ENCODE assay signal across 8 mouse cellular contexts in genomic region chr2:151605437-151605987, GRCm38 (mm10). TPM values are rescaled to one million over a fixed set of nuclear protein-coding genes. Genes with fewer than 3 reads are reported as not detected.
DNase-seq lines count a peak whose midpoint lies in the region; ATAC-seq and TF ChIP-seq lines count a peak whose summit lies in the region.

No protein-coding gene starts in this region.

- no peaks in the 10 kb centered on the region for H3K9me3 ChIP-seq in embryonic facial prominence, embryonic 11.5 days (replicated peaks; ENCODE audit: control insufficient read depth, low read length)
- H3K9me3 ChIP-seq in limb, embryonic 10.5 days (replicated peaks) = no peaks in the 10 kb centered on the region
- no peaks in the 10 kb centered on the region for H3K9me3 ChIP-seq in neural tube, embryonic 13.5 days

- DNase-seq in thymus, postnatal 14 days = peak; percentile 24
- DNase-seq in thymus, postnatal 10 days (ENCODE audit: low spot score in 2 of 2) = no peak
- peak; percentile 63 for DNase-seq in embryonic facial prominence, embryonic 11.5 days (ENCODE audit: low spot score)
- peak; percentile 60 for DNase-seq in limb, embryonic 10.5 days (ENCODE audit: low spot score)
- DNase-seq in heart, adult 8-10 months (ENCODE audit: low spot score) = no peak
- no peak for DNase-seq in heart, adult 2 months

- no peaks in the 10 kb centered on the region for H3K27me3 ChIP-seq in embryonic facial prominence, embryonic 11.5 days (ENCODE audit: control insufficient read depth, insufficient read depth, low read length)
- H3K27me3 ChIP-seq in limb, embryonic 10.5 days (ENCODE audit: low read depth, poor library complexity, severe bottlenecking) = no peaks in the 10 kb centered on the region
- no peaks in the 10 kb centered on the region for H3K27me3 ChIP-seq in neural tube, embryonic 13.5 days
- no peaks in the 10 kb centered on the region for H3K27me3 ChIP-seq in heart, adult 2 months (ENCODE audit: control insufficient read depth, insufficient read depth, low read length)

- H3K4me3 ChIP-seq in embryonic facial prominence, embryonic 11.5 days (ENCODE audit: low read depth, low read length) = no peak overlapping the region
- peak overlapping the region; percentile 9 for H3K4me3 ChIP-seq in limb, embryonic 10.5 days
- no peak overlapping the region for H3K4me3 ChIP-seq in neural tube, embryonic 13.5 days
- no peak overlapping the region for H3K4me3 ChIP-seq in heart, adult 2 months

- H3K4me1 ChIP-seq in embryonic facial prominence, embryonic 11.5 days (ENCODE audit: control insufficient read depth, insufficient read depth, low read length) = no peaks in the 10 kb centered on the region
- H3K4me1 ChIP-seq in limb, embryonic 10.5 days = peaks cover 34% of the 10 kb centered on the region
- peaks cover 55% of the 10 kb centered on the region for H3K4me1 ChIP-seq in neural tube, embryonic 13.5 days (replicated peaks)
- H3K4me1 ChIP-seq in heart, adult 2 months (ENCODE audit: control insufficient read depth, insufficient read depth, low read length) = no peaks in the 10 kb centered on the region

- no peak overlapping the region for H3K27ac ChIP-seq in embryonic facial prominence, embryonic 11.5 days (replicated peaks; ENCODE audit: low read depth, low read length)
- H3K27ac ChIP-seq in limb, embryonic 10.5 days = peak overlapping the region; percentile 81
- H3K27ac ChIP-seq in neural tube, embryonic 13.5 days (replicated peaks) = peak overlapping the region; percentile 76
- H3K27ac ChIP-seq in heart, adult 2 months = no peak overlapping the region

- H3K79me2 ChIP-seq in heart, adult 2 months (replicated peaks; ENCODE audit: control insufficient read depth, insufficient read depth, low read length) = no peaks in the 10 kb centered on the region

- intact Hi-C loops in heart, adult 2 months (cut with DNase I) = no loop called here

- no peak overlapping the region for H3K4me2 ChIP-seq in embryonic facial prominence, embryonic 11.5 days (ENCODE audit: low read depth, low read length)
- no peak overlapping the region for H3K4me2 ChIP-seq in neural tube, embryonic 13.5 days

- no peak for TF ChIP-seq POLR2A in heart, adult 2 months (IDR thresholded peaks at IDR 0.05; ENCODE audit: insufficient read depth, low read depth, low read length)

- ATAC-seq in embryonic facial prominence, embryonic 11.5 days (replicated peaks; ENCODE audit: insufficient number of reproducible peaks, low FRiP score, low TSS enrichment, low read depth) = peak; percentile 75
- ATAC-seq in hematopoietic stem cell, adult 5-6 weeks (replicated peaks in 1 of 2; ENCODE audit: insufficient read depth in 1 of 2, low FRiP score in 2 of 2, low TSS enrichment in 1 of 2, low read depth in 1 of 2, poor library complexity in 2 of 2, severe bottlenecking in 2 of 2) = peak; percentile 81 to 85
- ATAC-seq in neural tube, embryonic 13.5 days (ENCODE audit: low read depth) = peak; percentile 40

- 40% methylated on average over 10 of the region's 11 CpGs for WGBS in embryonic facial prominence, embryonic 11.5 days
- 51% methylated on average over 11 of the region's 11 CpGs for WGBS in limb, embryonic 10.5 days
- WGBS in neural tube, embryonic 13.5 days = 46% methylated on average over 11 of the region's 11 CpGs
- 37% methylated on average over 11 of the region's 11 CpGs for WGBS in heart, adult 2 months

- no peak overlapping the region; the same call in 1 of the 2 replicates for H3K9ac ChIP-seq in embryonic facial prominence, embryonic 11.5 days (replicated peaks; ENCODE audit: low read length)
- no peak overlapping the region for H3K9ac ChIP-seq in neural tube, embryonic 13.5 days
- H3K9ac ChIP-seq in heart, adult 2 months (ENCODE audit: low read depth, low read length) = no peak overlapping the region

- no peak for TF ChIP-seq EP300 in heart, adult 2 months (IDR thresholded peaks at IDR 0.05; ENCODE audit: insufficient read depth, low read depth, low read length)

- no peak for TF ChIP-seq CTCF in heart, adult 2 months (IDR thresholded peaks at IDR 0.05)

- no peaks in the 10 kb centered on the region for H3K36me3 ChIP-seq in embryonic facial prominence, embryonic 11.5 days (replicated peaks; ENCODE audit: control insufficient read depth, insufficient read depth, low read depth, low read length)
- H3K36me3 ChIP-seq in limb, embryonic 10.5 days = no peaks in the 10 kb centered on the region
- H3K36me3 ChIP-seq in neural tube, embryonic 13.5 days = peaks cover 4% of the 10 kb centered on the region
- no peaks in the 10 kb centered on the region for H3K36me3 ChIP-seq in heart, adult 2 months (ENCODE audit: control insufficient read depth, insufficient read depth, low read length)

RNA-seq across cellular contexts. Expression of gene Snph, which starts 26.9 kb away (rescaled TPM):
- polyA plus RNA-seq in embryonic facial prominence, embryonic 11.5 days (2014; fragmentation: Nextera tagmentation; extraction: Ambion mirVana) = 0.72 and 1.1 TPM in 2 replicates
- total RNA-seq in hematopoietic stem cell, adult 5-6 weeks (2017) = not detected in 2 replicates
- 0.14 and 0.30 TPM in 2 replicates for polyA plus RNA-seq in limb, embryonic 10.5 days (2016; fragmentation: Nextera tagmentation; extraction: Ambion mirVana)
- polyA plus RNA-seq in neural tube, embryonic 13.5 days (2015; fragmentation: Nextera tagmentation; extraction: Ambion mirVana) = 16.6 and 18.3 TPM in 2 replicates
- 1 to 10 TPM; 4.1 to 6.1 (median 4.5) TPM for total RNA-seq in heart, adult 8-10 months (2022)
- total RNA-seq in heart, adult 2 months (2021) = 1 to 10 TPM; 4.3 to 5.0 TPM
- 0.09 and 0.21 TPM in 2 replicates for polyA plus RNA-seq in heart, adult 2 months (2012; rRNA removed)

RNA-seq across cellular contexts. Expression of gene Sdcbp2, which starts 33.1 kb away (rescaled TPM):
- polyA plus RNA-seq in embryonic facial prominence, embryonic 11.5 days (2014; fragmentation: Nextera tagmentation; extraction: Ambion mirVana) = 0.59 and 1.0 TPM in 2 replicates
- 0.63 TPM in 1 of 2 replicates, not detected in the other for total RNA-seq in hematopoietic stem cell, adult 5-6 weeks (2017)
- 0.55 and 0.73 TPM in 2 replicates for polyA plus RNA-seq in limb, embryonic 10.5 days (2016; fragmentation: Nextera tagmentation; extraction: Ambion mirVana)
- polyA plus RNA-seq in neural tube, embryonic 13.5 days (2015; fragmentation: Nextera tagmentation; extraction: Ambion mirVana) = 0.68 and 1.1 TPM in 2 replicates
- 1 to 10 TPM; 1.7 to 2.7 (median 2.5) TPM for total RNA-seq in heart, adult 8-10 months (2022)
- total RNA-seq in heart, adult 2 months (2021) = 1 to 10 TPM; 1.9 to 2.4 TPM
- 2.2 TPM in 2 replicates for polyA plus RNA-seq in heart, adult 2 months (2012; rRNA removed)

Comparison
In these comparisons a context has a peak if more than half of its experiments do, and no peak if none do; other contexts are left out.
1. DNase-seq: peak in thymus, postnatal 14 days (single experiment), embryonic facial prominence, embryonic 11.5 days (single experiment) and limb, embryonic 10.5 days (single experiment); none in thymus, postnatal 10 days (0 of 2), heart, adult 8-10 months (single experiment) and heart, adult 2 months (0 of 2).
2. H3K27ac ChIP-seq: peak in limb, embryonic 10.5 days (single experiment) and neural tube, embryonic 13.5 days (single experiment); none in embryonic facial prominence, embryonic 11.5 days (single experiment) and heart, adult 2 months (single experiment).
3. Peak in every context shown above with its lines, with median percentiles within 50 percentile points of each other: ATAC-seq.